Mouse (Mus musculus) stomach, embryonic 16.5 days (tissue): ENCODE data around the gene Gdf5. TPM values are rescaled to one million over a fixed set of nuclear protein-coding genes. Genes with fewer than 3 reads are reported as not detected.
"Not testable (repeated sequence)": the region's sequence is repeated elsewhere in the genome, so short reads cannot be mapped to it uniquely, and the experiment has no call there.

ENCODE experiments used
- ATAC-seq: fragments of 200-750 bp; cut with Nextera tagmentation; 2 replicates; pipeline ENCODE4 v1.8.0; 2017; ENCODE audit warnings: moderate number of reproducible peaks, moderate TSS enrichment; ENCODE audit not compliant: insufficient read depth, low FRiP score
- H3K27ac ChIP-seq: fragments of 300-500 bp; sonication (generic); 2 replicates; pipeline ENCODE4 v1.5.1; 2014; ENCODE audit warnings: low read length
- H3K27me3 ChIP-seq: fragments of 300-500 bp; sonication (generic); 2 replicates; pipeline ENCODE4 v1.6.1; 2014; ENCODE audit warnings: low read length, control low read depth, mixed read lengths; ENCODE audit not compliant: control insufficient read depth, insufficient read depth
- H3K36me3 ChIP-seq: fragments of 300-500 bp; sonication (generic); 2 replicates; pipeline ENCODE4 v1.6.1; 2014; ENCODE audit warnings: low read length; ENCODE audit not compliant: control insufficient read depth, insufficient read depth
- H3K4me1 ChIP-seq: fragments of 300-500 bp; sonication (generic); 2 replicates; pipeline ENCODE4 v1.6.1; 2014; ENCODE audit warnings: low read length, control low read depth, mixed read lengths; ENCODE audit not compliant: control insufficient read depth, insufficient read depth
- H3K4me2 ChIP-seq: fragments of 300-500 bp; sonication (generic); 2 replicates; pipeline ENCODE4 v1.6.1; 2014; ENCODE audit warnings: low read depth, low read length, mixed read lengths
- H3K4me3 ChIP-seq: fragments of 300-500 bp; sonication (generic); replicated peaks from 2 replicates; pipeline ENCODE4 v1.5.1; 2014; ENCODE audit warnings: mild to moderate bottlenecking, low read length
- H3K9ac ChIP-seq: fragments of 300-500 bp; sonication (generic); 2 replicates; pipeline ENCODE4 v1.6.1; 2014; ENCODE audit warnings: low read length
- H3K9me3 ChIP-seq: fragments of 300-500 bp; sonication (generic); replicated peaks from 2 replicates; pipeline ENCODE4 v1.6.1; 2016; ENCODE audit warnings: low read length, control low read depth; ENCODE audit not compliant: control insufficient read depth
- WGBS: fragments of 180-500 bp; shearing (Covaris S2); extraction: QIAGEN DNeasy Blood & Tissue Kit; methylation state at CpG from one replicate; pipeline ENCODE4 v1.1.7; 2014; 5-methylcytosine and 5-hydroxymethylcytosine counted together
- polyA plus RNA-seq: library from polyadenylated mRNA; unstranded; fragments of >200 nt; fragmentation: Nextera tagmentation; extraction: Ambion mirVana; gene quantifications from 2 replicates; pipeline ENCODE4 v1.2.1, GENCODE M21; 2015

Gene Gdf5
- polyA plus RNA-seq, 1 experiment from 2014 or later, result 1.3 TPM

- not testable (repeated sequence) for H3K9ac ChIP-seq, ATAC-seq
- WGBS, result 86% methylated on average over 6 of the region's 6 CpGs
These were observed 20.0 kb downstream of the Gdf5 start for GRCm38 (mm10) chr2:155925213-155925612.

GRCm38 (mm10) chr2:155923143-155923542, 22.0 kb downstream of the Gdf5 start:
- Histone ChIP-seq H3K27me3 (no peaks in the 10 kb centered on the region), H3K36me3 (no peaks in the 10 kb centered on the region), H3K9me3 (no peaks in the 10 kb centered on the region), H3K9ac (no peak overlapping the region), H3K4me1 (no peaks in the 10 kb centered on the region), H3K4me3 (no peak overlapping the region), H3K27ac (no peak overlapping the region), H3K4me2 (no peak overlapping the region)
- ATAC-seq, result no peak
- WGBS, result 93% methylated on average over 7 of the region's 7 CpGs

More at GRCm38 (mm10) chr2:155925213-155925612, 20.0 kb downstream of the Gdf5 start:
- not testable (repeated sequence) for H3K9me3 ChIP-seq, H3K27ac ChIP-seq, H3K27me3 ChIP-seq, H3K4me1 ChIP-seq, H3K4me3 ChIP-seq, H3K36me3 ChIP-seq, H3K4me2 ChIP-seq

GRCm38 (mm10) chr2:155914684-155915083, 30.5 kb downstream of the Gdf5 start:
- H3K27me3 ChIP-seq, result no peaks in the 10 kb centered on the region
- H3K4me1 ChIP-seq, result no peaks in the 10 kb centered on the region
- H3K9ac ChIP-seq, result no peak overlapping the region
- no peak overlapping the region for H3K4me3 ChIP-seq
- WGBS, result 85% methylated on average over 6 of the region's 6 CpGs
- no peak overlapping the region for H3K27ac ChIP-seq
- H3K36me3 ChIP-seq, result peaks cover 3% of the 10 kb centered on the region; the same call in 1 of the 2 replicates
- no peak for ATAC-seq
- no peaks in the 10 kb centered on the region for H3K9me3 ChIP-seq
- no peak overlapping the region for H3K4me2 ChIP-seq

GRCm38 (mm10) chr2:155903632-155904008, 41.5 kb downstream of the Gdf5 start:
- 87% methylated on average over 6 of the region's 6 CpGs for WGBS
- Histone ChIP-seq H3K36me3 (peaks cover 4% of the 10 kb centered on the region; the same call in 1 of the 2 replicates), H3K9ac (no peak overlapping the region), H3K4me3 (no peak overlapping the region), H3K27me3 (no peaks in the 10 kb centered on the region), H3K27ac (no peak overlapping the region), H3K4me2 (no peak overlapping the region), H3K4me1 (no peaks in the 10 kb centered on the region), H3K9me3 (no peaks in the 10 kb centered on the region)
- ATAC-seq, result no peak

- Histone ChIP-seq H3K36me3 (peaks cover 4% of the 10 kb centered on the region; the same call in 1 of the 2 replicates), H3K4me3 (no peak overlapping the region), H3K9me3 (no peaks in the 10 kb centered on the region), H3K9ac (no peak overlapping the region), H3K27ac (no peak overlapping the region), H3K27me3 (no peaks in the 10 kb centered on the region), H3K4me1 (no peaks in the 10 kb centered on the region), H3K4me2 (no peak overlapping the region)
- ATAC-seq, result no peak
- 84% methylated on average over 16 of the region's 16 CpGs for WGBS
These were observed 42.1 kb downstream of the Gdf5 start for GRCm38 (mm10) chr2:155902989-155903631.

GRCm38 (mm10) chr2:155895046-155895735, 50.0 kb downstream of the Gdf5 start:
- 69% methylated on average over 16 of the region's 16 CpGs for WGBS
- H3K27ac ChIP-seq, result peak overlapping the region; percentile 35; the same call in 1 of the 2 replicates
- ATAC-seq, result no peak
- H3K9ac ChIP-seq, result no peak overlapping the region
- H3K27me3 ChIP-seq, result no peaks in the 10 kb centered on the region
- H3K4me3 ChIP-seq, result no peak overlapping the region
- no peak overlapping the region for H3K4me2 ChIP-seq
- H3K4me1 ChIP-seq, result no peaks in the 10 kb centered on the region
- H3K36me3 ChIP-seq, result no peaks in the 10 kb centered on the region
- no peaks in the 10 kb centered on the region for H3K9me3 ChIP-seq

- peak; percentile 62; the same call in 1 of the 2 replicates for ATAC-seq
- 65% methylated on average over 13 of the region's 13 CpGs for WGBS
These were observed 50.7 kb downstream of the Gdf5 start for GRCm38 (mm10) chr2:155894307-155895045.

More at GRCm38 (mm10) chr2:155894307-155895045, 50.7 kb downstream of the Gdf5 start:
- H3K27me3 ChIP-seq, result no peaks in the 10 kb centered on the region
- no peak overlapping the region for H3K4me3 ChIP-seq
- H3K4me2 ChIP-seq, result no peak overlapping the region
- no peaks in the 10 kb centered on the region for H3K36me3 ChIP-seq
- no peaks in the 10 kb centered on the region for H3K4me1 ChIP-seq
- 0 out of 2 replicates have a peak overlapping the region, but pooled peaks have one; percentile 7 for H3K27ac ChIP-seq
- no peaks in the 10 kb centered on the region for H3K9me3 ChIP-seq
- no peak overlapping the region for H3K9ac ChIP-seq
